ENCODE assay signal across 23 mouse cellular contexts in the genomic region with DNA sequence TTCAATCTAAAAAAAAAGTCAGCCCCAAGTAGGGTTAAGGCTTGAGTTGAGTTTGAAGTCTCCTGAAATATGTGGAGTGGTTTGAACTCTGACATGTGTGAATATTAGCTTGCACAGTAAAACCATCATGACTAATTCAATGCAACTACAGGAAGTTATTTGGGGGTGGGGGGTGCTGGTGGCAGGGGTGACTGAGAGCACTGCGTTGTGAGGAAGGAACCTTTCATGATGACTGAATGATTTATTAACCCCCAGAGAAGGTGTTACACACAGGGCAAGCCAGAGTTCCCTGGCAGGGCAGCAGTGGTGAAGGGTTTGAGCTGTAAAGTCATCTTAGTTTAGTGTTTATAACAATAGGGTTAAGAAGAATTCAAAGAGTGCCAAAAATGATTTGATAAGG. TPM values are rescaled to one million over a fixed set of nuclear protein-coding genes. Genes with fewer than 3 reads are reported as not detected.
DNase-seq lines count a peak whose midpoint lies in the region.
"Had no signal": no experiment of that assay in that cellular context is flagged by ENCODE, and none has a peak within 500 bp of the region (broad histone marks: within the 10 kb centered on the region; RNA-seq: fewer than 3 reads in every experiment).

No protein-coding gene starts in this region.

- no peak overlapping the region for H3K27ac ChIP-seq in heart, embryonic 10.5 days
- H3K27ac ChIP-seq: forebrain, embryonic 13.5 days; hindbrain, embryonic 14.5 days; liver, embryonic 12.5 days; midbrain, embryonic 13.5 days; neural tube, embryonic 13.5 days had no signal

- DNase-seq in heart, adult 11 months = peak; percentile 73
- no peak for DNase-seq in heart, embryonic 10.5 days (ENCODE audit: low spot score)
- peak; percentile 18 for DNase-seq in kidney, postnatal 10 days
- DNase-seq in kidney, postnatal 36 days = no peak
- DNase-seq in forelimb bud, embryonic 11.5 days (ENCODE audit: low read depth, low spot score) = peak; percentile 50
- DNase-seq in urinary bladder, postnatal 4 days (ENCODE audit: low spot score in 2 of 2) = no peak
- DNase-seq in layer of hippocampus, adult 11-12 months (ENCODE audit: low spot score) = no peak
- DNase-seq: adrenal gland, postnatal 10 days; cerebellum, adult 8-10 months; cerebellum, postnatal 25 days; gastrocnemius, postnatal 14 days; heart, postnatal 4 days; kidney, adult 11 months; liver, postnatal 0 days; lung, postnatal 4 days had no signal

- 42% methylated on average over 1 of the region's 1 CpGs for WGBS in heart, embryonic 10.5 days

- no peaks in the 10 kb centered on the region for H3K36me3 ChIP-seq in heart, embryonic 10.5 days
- H3K36me3 ChIP-seq: heart, embryonic 12.5 days; liver, embryonic 12.5 days; midbrain, embryonic 13.5 days; neural tube, embryonic 13.5 days had no signal

- no peaks in the 10 kb centered on the region for H3K9me3 ChIP-seq in heart, embryonic 10.5 days
- H3K9me3 ChIP-seq: forebrain, embryonic 13.5 days; heart, embryonic 12.5 days; liver, embryonic 12.5 days; megakaryocyte, embryonic 14.5 days; midbrain, embryonic 13.5 days; neural tube, embryonic 13.5 days had no signal

- peaks cover 2% of the 10 kb centered on the region for H3K4me1 ChIP-seq in heart, embryonic 10.5 days
- H3K4me1 ChIP-seq: liver, embryonic 12.5 days; megakaryocyte, embryonic 14.5 days had no signal

- no peaks in the 10 kb centered on the region for H3K27me3 ChIP-seq in heart, embryonic 10.5 days (ENCODE audit: insufficient read depth, poor library complexity, severe bottlenecking)
- H3K27me3 ChIP-seq: forebrain, embryonic 13.5 days; heart, embryonic 12.5 days; midbrain, embryonic 13.5 days; neural tube, embryonic 13.5 days; Patski had no signal

- no peak overlapping the region for H3K4me3 ChIP-seq in heart, embryonic 10.5 days
- H3K4me3 ChIP-seq: forebrain, embryonic 13.5 days; heart, embryonic 12.5 days; liver, embryonic 12.5 days; megakaryocyte, embryonic 14.5 days; midbrain, embryonic 13.5 days; neural tube, embryonic 13.5 days had no signal

RNA-seq across cellular contexts. Expression of gene Nfia, which starts 60.0 kb away (rescaled TPM):
- 14.4 and 19.6 TPM in 2 replicates for polyA plus RNA-seq in heart, embryonic 10.5 days (2016; fragmentation: Nextera tagmentation; extraction: Ambion mirVana)

Comparison
In these comparisons a context has a peak if more than half of its experiments do, and no peak if none do; other contexts are left out.
1. DNase-seq: peak in heart, adult 11 months (single experiment), kidney, postnatal 10 days (single experiment) and forelimb bud, embryonic 11.5 days (single experiment); none in heart, embryonic 10.5 days (single experiment), kidney, postnatal 36 days (0 of 2), urinary bladder, postnatal 4 days (0 of 2) and layer of hippocampus, adult 11-12 months (single experiment).